Mouse (Mus musculus) stomach, postnatal 0 days (tissue): ENCODE data around the gene Milr1.

Source experiments
- CTCF ChIP-seq: IDR thresholded peaks from 2 replicates; pipeline ENCODE4 v1.5.1; 2016; ENCODE audit warnings: antibody characterized with exemption, low read depth, mild to moderate bottlenecking, moderate library complexity
- EP300 ChIP-seq: optimal IDR thresholded peaks from 2 replicates; pipeline ENCODE3; 2016; ENCODE audit warnings: antibody characterized with exemption

GRCm38 (mm10) chr11:106724176-106724915 lies 26.7 kb upstream of the Milr1 start:
- no peak for TF ChIP-seq EP300
- TF ChIP-seq CTCF: no peak
